Mouse (Mus musculus) retina, adult 2 months (tissue): ENCODE data around the gene Plekhs1.
"Not testable (repeated sequence)": the region's sequence is repeated elsewhere in the genome, so short reads cannot be mapped to it uniquely, and the experiment has no call there.

ENCODE experiments used
- DNase-seq: peaks from one replicate; pipeline ENCODE4 v3.0.0-alpha.2; 2012; ENCODE audit warnings: low read depth, low spot score

Gene Plekhs1

GRCm38 (mm10) chr19:56513527-56513926 is 52.1 kb downstream of the Plekhs1 start:
- not testable (repeated sequence) for DNase-seq

- DNase-seq, result not testable (repeated sequence)
These were observed 58.0 kb downstream of the Plekhs1 start for GRCm38 (mm10) chr19:56519408-56519807.

DNA sequence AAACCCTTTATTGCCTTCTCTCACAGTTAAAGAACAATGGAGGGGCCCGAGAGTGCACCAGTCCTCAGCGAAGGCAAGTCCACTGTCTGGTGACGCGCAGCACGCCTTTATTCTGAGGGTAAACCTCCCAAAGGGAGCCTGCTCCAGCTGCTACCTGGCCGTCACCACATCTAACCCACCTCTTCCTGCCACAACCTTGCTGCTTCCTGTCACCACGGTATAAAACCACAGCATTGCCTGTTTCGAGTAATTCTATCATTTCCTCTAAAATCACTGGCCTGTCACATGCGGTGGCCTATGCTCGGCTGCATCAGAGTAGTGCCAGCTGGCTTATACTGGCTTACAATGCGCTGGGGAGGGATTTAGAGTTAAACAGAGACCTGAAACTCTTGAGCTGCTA is 69.1 kb downstream of the Plekhs1 start:
- not testable (repeated sequence) for DNase-seq

- no peak for DNase-seq
These were observed 69.8 kb downstream of the Plekhs1 start for GRCm38 (mm10) chr19:56531251-56531650.

DNA sequence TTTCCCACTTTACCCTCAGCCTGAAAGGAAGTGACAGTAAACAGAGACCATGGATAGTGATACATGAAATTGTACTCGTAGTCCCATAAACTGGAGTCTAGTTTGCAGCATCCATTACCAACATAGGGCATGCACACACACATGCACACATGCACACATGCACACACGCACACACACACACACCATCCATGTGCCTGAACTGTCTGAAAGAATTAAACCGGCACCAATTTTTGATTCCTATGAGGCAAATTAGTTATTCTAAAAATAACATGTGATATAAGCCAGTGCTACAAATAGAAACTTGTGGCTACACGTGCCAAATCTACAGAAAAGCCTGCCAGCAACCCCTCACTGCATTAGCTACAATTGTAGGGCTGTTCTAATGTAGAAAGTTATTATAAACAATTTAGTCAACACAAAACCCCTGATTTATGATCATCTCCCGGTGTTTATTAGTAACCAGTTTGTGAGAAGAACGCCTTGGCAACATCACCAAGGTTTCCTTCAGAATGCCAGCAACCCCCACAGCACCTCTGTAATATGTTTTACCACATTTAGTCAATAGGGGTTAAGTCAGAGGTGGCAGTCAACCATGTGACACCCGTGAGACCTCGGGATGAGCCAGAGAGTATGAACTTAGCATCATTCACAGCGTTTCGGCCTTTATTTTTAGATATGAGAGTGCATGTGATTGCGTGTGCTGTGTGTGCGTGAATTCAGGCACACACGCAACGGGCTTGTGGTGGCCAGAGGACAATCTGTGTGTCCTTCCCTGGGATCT is 72.0 kb downstream of the Plekhs1 start:
- no peak for DNase-seq

- no peak for DNase-seq
These were observed 72.9 kb downstream of the Plekhs1 start for GRCm38 (mm10) chr19:56534337-56534736.

GRCm38 (mm10) chr19:56535064-56535463 is 73.6 kb downstream of the Plekhs1 start:
- no peak for DNase-seq

- no peak for DNase-seq
These were observed 74.3 kb downstream of the Plekhs1 start for GRCm38 (mm10) chr19:56535765-56536164.
